Mouse (Mus musculus) E14TG2a.4 (cell line): ENCODE measurements around the gene Rpl6.

ENCODE experiments used
- CTCF ChIP-seq: conservative IDR thresholded peaks from 2 replicates; pipeline ENCODE4 v1.5.1; 2014; ENCODE audit warnings: low read length
- NANOG ChIP-seq: IDR thresholded peaks from 2 replicates; pipeline ENCODE4 v1.6.1; 2014; ENCODE audit warnings: borderline replicate concordance, low read length, mixed read lengths
- POU5F1 ChIP-seq: IDR thresholded peaks from 2 replicates; pipeline ENCODE4 v1.6.1; 2014; ENCODE audit warnings: low read length, borderline replicate concordance

GRCm38 (mm10) chr5:121224856-121225255 is 20.6 kb downstream of the Rpl6 start:
- TF ChIP-seq CTCF = no peak
- TF ChIP-seq POU5F1 = no peak
- TF ChIP-seq NANOG = no peak
